14 mouse cellular contexts compared by ENCODE assay signal in genomic region chr12:68584786-68585523, GRCm38 (mm10).
DNase-seq lines count a peak whose midpoint lies in the region; ATAC-seq lines count a peak whose summit lies in the region.
"Had no signal": no experiment of that assay in that cellular context is flagged by ENCODE, and none has a peak within 500 bp of the region (broad histone marks: within the 10 kb centered on the region; RNA-seq: fewer than 3 reads in every experiment).

No protein-coding gene starts in this region.

- no peaks in the 10 kb centered on the region for H3K4me1 ChIP-seq in neural tube, embryonic 11.5 days (ENCODE audit: control insufficient read depth, insufficient read depth, low read length)
- peaks cover 11% of the 10 kb centered on the region; the same call in 1 of the 2 replicates for H3K4me1 ChIP-seq in heart, embryonic 15.5 days (replicated peaks)
- peaks cover 13% of the 10 kb centered on the region for H3K4me1 ChIP-seq in neural tube, embryonic 15.5 days
- H3K4me1 ChIP-seq: embryonic facial prominence, embryonic 15.5 days; stomach, embryonic 15.5 days had no signal

- peak; percentile 3 to 7 for DNase-seq in heart, adult 18-20 months
- no peak for DNase-seq in heart, adult 8-10 months (ENCODE audit: low spot score)
- no peak for DNase-seq in neural tube, embryonic 11.5 days (ENCODE audit: low spot score)
- DNase-seq in neural tube, embryonic 10.5 days (ENCODE audit: extremely low spot score, low spot score) = no peak
- no peak for DNase-seq in frontal cortex, adult 2 months (ENCODE audit: extremely low spot score in 1 of 2, low spot score in 1 of 2)
- DNase-seq in right cerebral cortex, postnatal 14 days = no peak
- DNase-seq: cerebellum, adult 9-11 months; kidney, adult 8-10 months; right cerebral cortex, postnatal 4 days had no signal

- no peak overlapping the region for H3K27ac ChIP-seq in neural tube, embryonic 11.5 days (ENCODE audit: low read depth, low read length)
- peak overlapping the region; percentile 34; the same call in 1 of the 2 replicates for H3K27ac ChIP-seq in heart, embryonic 15.5 days
- peak overlapping the region; percentile 45; the same call in 1 of the 2 replicates for H3K27ac ChIP-seq in neural tube, embryonic 15.5 days (replicated peaks)
- H3K27ac ChIP-seq: embryonic facial prominence, embryonic 15.5 days; liver, embryonic 14.5 days; stomach, embryonic 15.5 days had no signal

- 0 out of 2 replicates have a peak, but pooled peaks have one; percentile 23 for ATAC-seq in neural tube, embryonic 11.5 days (ENCODE audit: insufficient read depth, low FRiP score, low TSS enrichment)
- peak; percentile 53 for ATAC-seq in heart, embryonic 15.5 days (replicated peaks; ENCODE audit: insufficient number of reproducible peaks, insufficient read depth, low FRiP score, low read depth)
- peak; percentile 21; the same call in 1 of the 2 replicates for ATAC-seq in neural tube, embryonic 15.5 days (ENCODE audit: low FRiP score)

- WGBS in neural tube, embryonic 11.5 days = 73% methylated on average over 6 of the region's 6 CpGs
- 21% methylated on average over 6 of the region's 6 CpGs for WGBS in heart, embryonic 15.5 days
- 40% methylated on average over 6 of the region's 6 CpGs for WGBS in neural tube, embryonic 15.5 days

- no peak overlapping the region for H3K4me2 ChIP-seq in neural tube, embryonic 11.5 days (ENCODE audit: low read depth)
- no peak overlapping the region for H3K4me2 ChIP-seq in heart, embryonic 15.5 days
- H3K4me2 ChIP-seq in neural tube, embryonic 15.5 days = no peak overlapping the region
- H3K4me2 ChIP-seq: embryonic facial prominence, embryonic 15.5 days; stomach, embryonic 15.5 days had no signal

- H3K27me3 ChIP-seq in neural tube, embryonic 11.5 days (ENCODE audit: control insufficient read depth, insufficient read depth, low read length) = no peaks in the 10 kb centered on the region
- H3K27me3 ChIP-seq in heart, embryonic 15.5 days = no peaks in the 10 kb centered on the region
- no peaks in the 10 kb centered on the region for H3K27me3 ChIP-seq in neural tube, embryonic 15.5 days (replicated peaks)
- H3K27me3 ChIP-seq: embryonic facial prominence, embryonic 15.5 days; stomach, embryonic 15.5 days had no signal

- H3K9me3 ChIP-seq in neural tube, embryonic 11.5 days (ENCODE audit: control insufficient read depth, low read length) = no peaks in the 10 kb centered on the region
- H3K9me3 ChIP-seq in heart, embryonic 15.5 days (replicated peaks) = no peaks in the 10 kb centered on the region
- no peaks in the 10 kb centered on the region for H3K9me3 ChIP-seq in neural tube, embryonic 15.5 days (replicated peaks)
- H3K9me3 ChIP-seq: embryonic facial prominence, embryonic 15.5 days; stomach, embryonic 15.5 days had no signal

- no peaks in the 10 kb centered on the region for H3K36me3 ChIP-seq in neural tube, embryonic 11.5 days (ENCODE audit: control insufficient read depth, insufficient read depth, low read length)
- no peaks in the 10 kb centered on the region for H3K36me3 ChIP-seq in heart, embryonic 15.5 days
- H3K36me3 ChIP-seq in neural tube, embryonic 15.5 days = no peaks in the 10 kb centered on the region
- H3K36me3 ChIP-seq: embryonic facial prominence, embryonic 15.5 days; stomach, embryonic 15.5 days had no signal

- H3K9ac ChIP-seq in neural tube, embryonic 11.5 days (ENCODE audit: low read length) = no peak overlapping the region
- H3K9ac ChIP-seq in heart, embryonic 15.5 days = no peak overlapping the region
- no peak overlapping the region for H3K9ac ChIP-seq in neural tube, embryonic 15.5 days (replicated peaks)
- H3K9ac ChIP-seq: embryonic facial prominence, embryonic 15.5 days; liver, embryonic 14.5 days; stomach, embryonic 15.5 days had no signal

- H3K4me3 ChIP-seq in neural tube, embryonic 11.5 days (ENCODE audit: low read depth, low read length) = no peak overlapping the region
- H3K4me3 ChIP-seq in heart, embryonic 15.5 days = no peak overlapping the region
- H3K4me3 ChIP-seq in neural tube, embryonic 15.5 days (replicated peaks) = no peak overlapping the region
- H3K4me3 ChIP-seq: embryonic facial prominence, embryonic 15.5 days; stomach, embryonic 15.5 days had no signal

Comparison
In these comparisons a context has a peak if more than half of its experiments do, and no peak if none do; other contexts are left out.
1. DNase-seq: peak in heart, adult 18-20 months (2 of 2); none in heart, adult 8-10 months (single experiment), neural tube, embryonic 11.5 days (single experiment), neural tube, embryonic 10.5 days (single experiment), frontal cortex, adult 2 months (0 of 2) and right cerebral cortex, postnatal 14 days (single experiment).
2. Peak in every context shown above with its lines, with median percentiles within 50 percentile points of each other: ATAC-seq.